Mouse (Mus musculus): ENCODE data around the gene Cul7.

Cul7 gene

DNA sequence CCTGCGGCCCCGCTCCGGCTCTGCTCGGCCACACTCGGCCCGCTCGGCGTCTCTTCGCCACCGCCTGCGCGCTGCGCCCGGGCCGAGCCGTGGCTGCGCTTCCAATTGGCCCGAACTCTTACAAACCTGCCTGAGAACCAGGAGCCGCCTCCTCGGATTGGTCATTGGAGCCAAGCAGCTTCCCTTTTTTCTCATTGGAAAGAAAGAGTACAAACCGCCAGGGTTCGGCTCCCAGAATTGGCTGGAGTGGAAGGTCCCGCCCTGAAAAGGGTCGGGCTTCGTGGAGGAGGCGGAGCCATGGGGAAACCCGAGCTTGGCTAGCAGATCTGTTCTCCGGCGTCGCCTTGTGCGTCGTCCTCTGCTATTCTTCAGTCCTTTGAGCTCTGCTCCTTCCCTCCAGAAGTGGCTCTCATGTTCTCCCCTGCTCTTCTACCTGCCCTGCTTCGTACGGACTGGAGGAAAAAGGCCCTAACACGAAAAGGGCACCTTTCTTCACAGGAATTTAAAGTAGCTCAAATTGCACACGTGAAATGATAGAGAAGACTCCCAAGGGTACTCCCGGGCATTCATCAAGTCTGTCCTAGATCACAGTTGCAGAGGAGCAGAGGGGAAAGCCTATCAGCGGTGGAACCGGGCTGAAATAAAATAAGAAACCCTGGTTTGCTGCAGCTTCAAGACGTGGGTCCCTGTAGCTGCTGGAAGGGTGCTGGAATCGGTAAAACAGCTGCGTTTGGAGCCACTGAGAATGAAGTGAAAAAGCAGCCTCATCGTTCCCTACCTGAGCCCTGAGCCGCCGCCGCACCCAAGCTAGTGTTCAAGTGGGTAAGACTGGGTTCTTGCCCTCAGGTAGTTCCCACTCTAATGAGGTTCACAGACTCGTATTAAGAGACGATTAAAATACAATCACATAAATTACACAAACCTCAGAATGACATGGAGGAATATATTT, 55.0 kb downstream of the Cul7 start, which contains the start of gene Ppp2r5d:
Gene Ppp2r5d (minus strand): TSS at position 225 of the 949 bp plus-strand sequence.
- peak; percentile 95 to 96 for DNase-seq (ENCODE audit: low spot score in 2 of 2)

GRCm38 (mm10) chr17:46706375-46707089, 56.4 kb downstream of the Cul7 start:
- DNase-seq (ENCODE audit: low spot score in 2 of 2), result no peak

DNA sequence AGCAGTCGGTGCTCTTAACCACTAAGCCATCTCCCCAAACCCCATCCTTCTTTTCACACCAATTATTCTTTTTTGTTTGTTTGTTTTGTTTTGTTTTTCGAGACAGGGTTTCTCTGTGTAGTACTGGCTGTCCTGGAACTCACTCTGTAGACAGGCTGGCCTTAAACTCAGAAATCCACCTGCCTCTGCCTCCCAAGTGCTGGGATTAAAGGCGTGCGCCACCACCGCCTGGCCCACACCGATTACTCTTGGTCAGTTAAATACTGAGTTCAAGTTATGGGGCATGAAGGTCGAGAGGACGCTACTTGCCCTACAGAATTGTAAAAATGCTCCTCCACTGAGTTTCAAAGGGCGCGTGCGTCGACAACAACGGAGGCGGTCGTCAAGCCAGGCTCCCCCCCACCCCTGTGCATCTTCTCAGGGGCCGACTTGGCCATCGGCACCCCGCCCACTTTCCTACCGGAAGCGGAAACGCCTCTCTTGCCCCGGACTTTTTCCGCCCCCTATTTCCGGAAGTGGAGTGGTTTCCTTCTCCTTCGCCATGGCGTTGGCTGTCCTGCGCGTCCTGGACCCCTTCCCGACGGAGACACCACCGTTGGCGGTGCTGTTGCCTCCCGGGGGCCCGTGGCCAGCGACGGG, 60.9 kb downstream of the Cul7 start, which contains the start of gene Pex6:
Gene Pex6 (plus strand): TSS at position 505 of the 639 bp plus-strand sequence.
- DNase-seq (ENCODE audit: low spot score in 2 of 2), result peak; percentile 83 to 89

DNA sequence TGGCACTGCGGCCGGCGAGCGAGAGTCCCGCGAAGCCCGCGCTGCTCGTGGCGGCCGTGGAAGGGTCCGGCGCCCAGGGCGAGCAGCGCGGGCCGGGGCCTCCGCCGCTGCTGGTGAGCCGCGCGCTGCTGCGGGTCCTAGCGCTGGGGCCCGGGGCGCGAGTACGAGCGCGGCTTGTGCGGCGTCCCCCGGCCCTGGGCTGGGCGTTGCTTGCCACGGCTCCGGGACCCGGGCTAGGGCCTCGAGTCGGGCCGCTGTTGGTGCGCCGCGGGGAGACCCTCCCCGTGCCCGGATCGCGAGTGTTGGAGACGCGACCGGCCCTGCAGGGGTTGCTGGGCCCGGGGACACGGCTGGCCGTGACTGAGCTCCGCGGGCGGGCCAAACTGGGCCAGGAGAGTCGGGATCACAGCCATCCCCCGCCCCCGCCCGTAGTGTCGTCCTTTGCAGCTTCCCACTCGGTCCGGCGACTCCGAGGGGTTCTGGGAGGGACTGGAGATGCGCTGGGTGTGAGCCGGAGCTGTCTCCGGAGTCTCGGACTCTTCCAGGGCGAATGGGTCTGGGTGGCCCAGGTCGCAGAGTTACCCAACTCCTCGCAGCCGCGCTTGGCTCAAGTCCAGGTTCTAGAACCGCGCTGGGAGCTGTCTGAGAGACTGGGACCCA, 61.6 kb downstream of the Cul7 start:
- DNase-seq (ENCODE audit: low spot score in 2 of 2), result peak in 1 of 2 experiments; percentile 40

DNA sequence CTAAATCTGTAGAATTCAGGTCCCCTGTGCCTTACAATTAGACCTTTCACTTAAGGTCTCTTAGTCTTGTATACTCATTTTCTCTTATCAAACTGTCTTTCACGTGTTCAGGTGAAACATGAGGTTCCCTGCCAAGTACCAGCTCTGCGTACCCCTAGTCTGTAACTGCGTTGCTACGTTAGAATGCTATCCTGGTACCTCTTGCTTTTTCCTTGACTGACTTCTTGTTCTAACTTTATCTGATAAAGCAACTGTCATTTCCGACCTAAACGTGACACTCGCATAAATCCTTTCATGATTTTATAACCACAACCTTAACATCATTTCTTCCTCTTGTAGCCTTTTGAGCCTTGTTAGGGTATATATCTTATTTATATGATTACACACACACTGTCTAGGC, 62.3 kb downstream of the Cul7 start:
- no peak for DNase-seq (ENCODE audit: low spot score in 2 of 2)

- DNase-seq (ENCODE audit: low spot score in 2 of 2), result no peak
Observed at GRCm38 (mm10) chr17:46713849-46714248, 63.7 kb downstream of the Cul7 start.

All from urinary bladder, adult 18-20 months (tissue).